Mouse (Mus musculus) c-Kit-positive CD71-positive TER-119-positive erythroid progenitor cells, embryonic 14.5 days (primary cell): ENCODE measurements at regions not wholly inside any gene's neighbourhood (a gene's known extent, or its start where the extent isn't known, plus 50 kb on each side); places are given as distances from the start of the nearest gene placed in this dataset.

ENCODE experiments used
- DNase-seq: peaks from one replicate; pipeline ENCODE4 v3.0.0-alpha.2; 2013; ENCODE audit warnings: low spot score

DNA sequence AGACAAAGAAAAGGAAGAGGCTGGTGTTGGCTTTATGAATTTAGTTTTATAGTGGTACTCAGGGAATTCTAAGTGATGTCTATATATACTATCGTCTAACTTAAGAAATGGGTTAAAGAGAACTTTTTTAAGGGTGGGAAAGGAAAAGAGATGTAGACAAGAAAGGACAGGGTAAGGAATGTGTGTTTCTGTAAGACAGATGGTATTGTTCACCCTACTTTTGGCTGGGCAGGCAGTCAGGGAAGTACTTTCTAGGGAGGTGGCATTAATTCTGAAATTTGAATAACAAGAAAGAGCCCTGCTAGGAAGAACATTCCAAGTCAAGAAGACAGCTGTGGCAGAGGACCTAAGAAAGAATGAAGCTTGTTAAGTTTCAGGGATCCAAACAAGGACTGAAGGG, 263.0 kb downstream of the Pik3r1 start:
- no peak for DNase-seq

GRCm38 (mm10) chr13:101504241-101504640, 263.8 kb downstream of the Pik3r1 start:
- no peak for DNase-seq

GRCm38 (mm10) chr13:101501845-101502284, 266.2 kb downstream of the Pik3r1 start:
- DNase-seq, result no peak

- no peak for DNase-seq
Measured at GRCm38 (mm10) chr13:101501061-101501460, 267.0 kb downstream of the Pik3r1 start.

- no peak for DNase-seq
Measured at GRCm38 (mm10) chr13:101491835-101492234, 276.2 kb downstream of the Pik3r1 start.

DNA sequence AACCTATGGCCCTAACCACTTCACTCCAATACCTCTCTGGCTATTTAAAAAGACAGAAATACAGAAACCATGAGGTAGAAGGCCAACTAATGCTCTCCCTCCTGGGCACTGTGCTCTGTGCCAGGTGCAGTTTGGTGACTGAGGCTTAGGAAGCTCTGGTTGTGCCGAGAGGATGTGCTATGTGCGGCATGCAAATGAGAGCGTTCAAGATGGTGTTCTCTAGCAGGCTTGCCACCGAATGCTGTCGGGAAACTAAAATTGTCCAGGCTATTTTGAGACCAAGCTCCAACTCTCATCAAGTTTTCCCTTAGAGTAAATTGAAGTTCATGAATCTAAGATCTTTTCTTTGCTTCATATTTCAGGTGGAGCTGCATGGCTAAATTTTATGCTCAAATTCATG, 277.1 kb downstream of the Pik3r1 start:
- DNase-seq, result no peak

GRCm38 (mm10) chr13:101487621-101488020, 280.4 kb downstream of the Pik3r1 start:
- no peak for DNase-seq

GRCm38 (mm10) chr13:101485823-101486222, 282.2 kb downstream of the Pik3r1 start:
- DNase-seq, result no peak

DNA sequence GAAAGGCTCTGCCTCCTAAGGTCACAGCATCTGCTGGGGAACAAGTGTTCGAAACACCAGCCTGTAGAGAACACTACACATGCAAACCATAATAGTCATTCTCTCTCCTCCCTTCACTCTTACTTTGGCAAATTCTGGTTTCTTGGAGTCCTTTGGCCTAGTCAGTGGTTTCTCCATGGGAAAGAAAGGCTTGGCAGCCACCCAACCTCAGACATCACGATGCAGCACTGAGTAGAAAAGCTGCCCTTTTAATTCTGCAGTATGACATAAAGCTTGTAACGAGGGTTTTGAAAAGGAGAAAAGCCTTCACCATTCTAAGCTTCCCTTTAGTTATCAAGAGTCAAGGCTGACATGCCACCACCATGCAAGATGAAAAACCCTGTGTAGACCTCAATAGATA, 284.2 kb downstream of the Pik3r1 start:
- no peak for DNase-seq

DNA sequence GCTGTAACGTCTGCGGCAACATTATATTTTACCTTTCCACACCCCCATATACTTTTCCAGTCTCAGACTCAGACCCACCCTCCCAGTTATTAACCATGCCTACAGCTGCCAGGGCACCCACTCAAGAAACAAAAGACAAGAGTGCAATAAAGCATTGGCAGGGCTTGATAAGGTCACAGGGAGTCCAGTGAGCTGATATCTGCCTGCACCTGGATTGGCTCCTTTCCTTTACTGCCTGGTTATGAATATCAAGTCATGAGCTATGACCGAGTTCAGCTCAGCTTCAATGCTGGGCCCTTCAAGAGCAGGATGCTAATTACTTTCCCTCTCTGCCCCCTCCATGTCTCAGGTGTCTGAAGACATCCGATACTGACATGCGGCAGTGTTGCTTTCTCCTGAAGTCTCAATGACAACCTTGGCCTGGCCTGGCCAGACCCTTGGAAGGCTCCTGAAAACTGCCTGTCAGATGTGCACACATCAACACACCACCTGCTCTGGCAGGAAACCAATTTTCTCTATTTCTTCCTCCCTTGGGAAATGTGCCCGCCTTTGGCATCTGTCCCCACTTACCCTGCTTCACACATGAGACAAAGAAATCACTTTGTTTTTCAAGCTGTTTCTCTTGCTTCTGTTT, 286.3 kb downstream of the Pik3r1 start:
- DNase-seq, result no peak

GRCm38 (mm10) chr13:101479297-101479652, 288.7 kb downstream of the Pik3r1 start:
- DNase-seq, result no peak

GRCm38 (mm10) chr13:101478608-101479296, 289.3 kb downstream of the Pik3r1 start:
- DNase-seq, result no peak

DNA sequence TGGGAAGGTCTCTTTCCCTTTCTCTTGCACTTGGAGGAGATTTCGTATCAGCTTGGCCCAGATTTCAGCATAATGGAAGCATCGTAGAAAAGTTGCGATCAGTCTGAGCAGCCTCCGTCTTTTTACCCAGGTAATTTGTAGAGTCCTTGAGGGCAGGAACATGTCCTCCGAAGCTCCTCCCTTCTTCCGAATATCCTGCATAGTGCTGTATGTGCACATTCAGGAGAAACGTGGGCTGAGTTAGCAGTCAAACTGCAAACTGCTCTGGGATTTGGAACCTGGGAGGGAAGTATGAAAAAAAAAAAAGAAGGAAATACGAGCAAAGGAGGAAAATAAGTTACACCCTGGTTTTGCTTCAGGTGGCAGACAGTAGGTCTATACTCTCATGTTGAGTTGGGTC, 294.7 kb downstream of the Pik3r1 start:
- no peak for DNase-seq

DNA sequence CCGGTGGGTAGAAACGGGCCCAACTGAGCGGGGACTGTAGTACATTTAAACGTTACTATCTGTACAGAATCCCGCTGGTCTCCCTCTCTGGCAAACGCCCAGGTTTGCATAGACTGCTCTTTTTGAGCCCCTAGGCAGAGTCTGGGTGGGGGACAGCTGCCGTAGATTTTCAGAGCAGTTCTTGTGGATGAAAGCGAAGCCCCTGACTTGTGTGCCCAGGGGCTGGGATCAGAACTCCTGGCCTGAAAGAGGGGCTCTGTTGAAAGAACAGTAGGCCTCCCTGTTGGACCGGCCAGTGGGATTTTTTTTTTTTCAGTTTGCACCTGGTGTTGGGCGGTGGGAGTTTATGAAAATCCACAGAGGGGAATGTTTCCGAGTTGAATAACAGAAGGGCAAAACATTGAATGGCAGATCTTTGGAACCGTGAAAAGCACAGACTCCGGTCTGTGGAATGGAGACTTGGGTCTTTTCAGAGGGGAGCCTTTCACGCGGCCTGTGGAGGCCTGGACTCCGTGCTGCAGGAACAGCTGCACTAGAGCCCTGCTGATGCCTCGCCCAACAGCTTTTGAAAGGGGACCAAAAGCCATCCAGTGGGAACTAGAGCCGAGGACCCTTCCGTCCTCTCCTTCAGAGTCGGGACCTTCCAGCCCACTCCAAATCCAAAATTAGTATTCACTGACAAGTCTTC, 297.3 kb downstream of the Pik3r1 start:
- DNase-seq, result no peak

GRCm38 (mm10) chr13:101465748-101466127, 302.3 kb downstream of the Pik3r1 start:
- no peak for DNase-seq

GRCm38 (mm10) chr13:101464928-101465747, 302.9 kb downstream of the Pik3r1 start:
- no peak for DNase-seq

GRCm38 (mm10) chr13:101456926-101457325, 311.1 kb downstream of the Pik3r1 start:
- no peak for DNase-seq

DNA sequence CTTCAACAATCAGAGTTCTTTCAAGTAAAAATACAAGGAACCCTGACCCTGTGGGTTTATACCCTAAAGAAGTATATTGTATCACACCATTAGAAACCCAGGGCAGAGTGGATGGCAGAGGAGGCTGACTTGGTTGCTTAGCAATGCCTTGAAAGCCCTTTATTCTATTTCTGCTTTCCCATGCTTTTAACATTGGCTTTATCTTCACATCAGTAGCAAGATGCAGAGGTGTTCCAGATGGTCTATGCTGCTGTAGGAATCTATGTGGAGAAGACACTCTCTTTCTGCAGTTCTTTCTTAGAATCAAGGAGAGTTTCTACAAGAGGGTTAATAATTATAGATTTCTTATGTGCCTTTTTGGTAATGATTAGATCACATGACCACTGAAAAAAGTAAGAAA, 313.7 kb downstream of the Pik3r1 start:
- DNase-seq, result no peak

DNA sequence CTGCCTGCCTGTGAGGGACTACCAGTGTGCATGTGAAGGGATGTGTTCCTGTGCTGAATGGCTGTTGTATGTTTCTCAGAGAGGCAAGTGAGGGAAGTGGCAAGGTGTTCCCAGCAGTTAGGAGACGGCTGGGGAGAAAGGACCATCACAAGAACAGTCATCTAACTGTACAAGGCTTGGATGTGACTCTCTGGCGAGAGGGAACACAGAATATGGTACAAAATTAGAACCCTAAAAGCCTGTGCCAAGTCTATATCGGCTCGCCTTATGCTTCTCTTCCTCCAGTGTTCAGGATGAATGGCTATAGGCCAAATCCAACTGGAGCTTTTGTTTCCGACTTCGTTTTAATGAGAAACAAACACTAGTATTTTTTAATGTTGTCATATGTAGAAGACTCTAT, 317.5 kb downstream of the Pik3r1 start:
- no peak for DNase-seq

DNA sequence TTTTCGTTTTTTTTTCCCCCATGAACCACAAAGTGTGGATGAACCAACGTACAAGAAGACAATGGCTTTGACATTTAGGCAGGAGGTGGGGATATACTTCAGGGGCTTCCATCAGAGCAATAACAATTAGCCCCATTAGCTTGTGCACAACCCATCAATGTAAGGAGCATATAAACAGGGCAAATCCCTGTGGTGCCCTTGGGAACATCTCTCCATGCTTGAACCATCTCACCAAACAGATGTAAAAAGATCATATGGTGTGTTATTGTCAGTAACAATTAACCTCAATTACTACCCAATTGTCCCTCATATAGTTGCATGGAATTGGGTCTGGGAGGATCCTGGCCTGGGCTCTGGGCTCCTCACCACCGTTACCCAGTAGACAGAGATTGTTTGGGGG, 328.5 kb downstream of the Pik3r1 start:
- no peak for DNase-seq

GRCm38 (mm10) chr13:101439041-101439440, 329.0 kb downstream of the Pik3r1 start:
- DNase-seq, result no peak

DNA sequence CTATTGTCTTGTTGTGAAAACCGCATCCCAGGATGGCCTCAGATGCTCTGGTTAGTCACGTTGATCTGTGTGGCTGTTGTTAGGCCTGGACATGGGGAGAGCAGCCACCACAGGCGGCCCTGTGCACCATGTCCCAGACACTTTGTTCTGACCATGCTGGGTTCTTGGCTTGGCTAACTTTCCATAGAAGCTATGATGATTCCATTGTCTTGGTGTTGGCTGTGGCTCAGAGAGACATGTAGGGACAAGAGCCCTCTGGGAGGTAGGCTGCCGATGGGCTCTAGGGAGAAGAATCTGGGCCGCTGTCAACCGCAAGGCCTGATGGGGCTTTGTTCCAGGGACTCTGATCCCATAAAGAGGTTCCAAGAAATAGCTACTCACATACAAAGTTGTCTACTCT, 334.9 kb downstream of the Pik3r1 start:
- no peak for DNase-seq
